Mouse (Mus musculus): ENCODE results near the gene Gas6. TPM values are rescaled to one million over a fixed set of nuclear protein-coding genes. Genes with fewer than 3 reads are reported as not detected.

The Gas6 gene
- polyA plus RNA-seq (2014; fragmentation: Illumina TruSeq; extraction: RNeasy Lipid Tissue Mini Kit (QIAGEN cat#74804); ENCODE audit: low read depth, low replicate concordance): 4.6 TPM

DNA sequence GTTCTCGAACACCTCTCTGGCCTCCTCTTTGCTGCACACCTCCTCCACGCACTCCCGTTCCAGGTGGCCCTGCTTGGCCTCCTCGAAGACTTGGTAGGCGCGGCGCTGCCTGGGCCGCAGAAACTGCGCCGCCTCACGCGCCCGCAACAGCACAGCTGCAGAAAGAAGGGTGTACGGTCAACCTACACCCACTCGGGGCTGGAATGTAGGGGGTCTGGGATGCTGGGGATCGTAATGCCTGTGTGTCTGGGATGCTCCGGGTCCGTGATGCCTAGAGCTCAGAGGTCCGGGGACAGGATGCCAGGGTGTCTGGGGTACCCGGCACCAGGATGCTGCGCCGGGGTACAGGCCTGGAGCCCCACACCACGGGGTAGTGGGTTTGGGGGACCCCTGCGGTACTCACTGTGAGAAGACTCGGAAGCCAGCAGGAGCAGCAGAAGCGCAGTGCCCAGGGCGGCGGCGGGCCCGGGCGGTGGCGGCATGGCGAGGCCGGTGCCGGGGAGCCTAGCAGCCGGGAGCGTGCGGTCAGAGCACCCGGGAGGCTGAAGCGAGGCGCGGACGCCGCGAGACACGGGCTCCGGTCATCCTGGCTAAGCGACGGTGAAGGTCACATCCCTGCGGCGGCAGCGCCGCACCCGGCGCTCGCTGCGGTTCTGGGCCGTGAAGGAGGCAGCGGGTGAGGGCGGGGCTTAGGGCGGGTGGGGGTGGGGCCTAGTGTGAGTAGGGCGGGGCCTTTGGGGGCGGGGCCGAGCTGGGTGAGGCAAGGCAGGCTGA is at the start of gene Gas6:
Gas6 (minus strand) TSS at position 633 of the 774 bp plus-strand sequence.

GRCm38 (mm10) chr8:13434889-13435288 is 59.4 kb downstream of the Gas6 start, which contains the start of gene Tmem255b:
TSS of gene Tmem255b (plus strand) at chr8:13435189.

Other genes starting within 250 kb of the Gas6 start
- not detected for gene Adprhl1, start 240.3 kb downstream of the Gas6 start, polyA plus RNA-seq (2014; fragmentation: Illumina TruSeq; extraction: RNeasy Lipid Tissue Mini Kit (QIAGEN cat#74804); ENCODE audit: low read depth, low replicate concordance)
- 3.7 TPM for gene Dcun1d2, start 206.4 kb downstream of the Gas6 start, polyA plus RNA-seq (2014; fragmentation: Illumina TruSeq; extraction: RNeasy Lipid Tissue Mini Kit (QIAGEN cat#74804); ENCODE audit: low read depth, low replicate concordance)
- 6.1 TPM for gene Tmco3, start 206.3 kb downstream of the Gas6 start, polyA plus RNA-seq (2014; fragmentation: Illumina TruSeq; extraction: RNeasy Lipid Tissue Mini Kit (QIAGEN cat#74804); ENCODE audit: low read depth, low replicate concordance)
- 33.8 TPM for gene Tfdp1, start 155.7 kb downstream of the Gas6 start, polyA plus RNA-seq (2014; fragmentation: Illumina TruSeq; extraction: RNeasy Lipid Tissue Mini Kit (QIAGEN cat#74804); ENCODE audit: low read depth, low replicate concordance)
- not detected for gene Atp4b, start 97.7 kb downstream of the Gas6 start, polyA plus RNA-seq (2014; fragmentation: Illumina TruSeq; extraction: RNeasy Lipid Tissue Mini Kit (QIAGEN cat#74804); ENCODE audit: low read depth, low replicate concordance)
- 0.06 TPM for gene Grk1, start 89.4 kb downstream of the Gas6 start, polyA plus RNA-seq (2014; fragmentation: Illumina TruSeq; extraction: RNeasy Lipid Tissue Mini Kit (QIAGEN cat#74804); ENCODE audit: low read depth, low replicate concordance)
- gene Tmem255b, start 59.3 kb downstream of the Gas6 start, polyA plus RNA-seq (2014; fragmentation: Illumina TruSeq; extraction: RNeasy Lipid Tissue Mini Kit (QIAGEN cat#74804); ENCODE audit: low read depth, low replicate concordance): not detected
- gene 1700029H14Rik, start 68.0 kb upstream of the Gas6 start, polyA plus RNA-seq (2014; fragmentation: Illumina TruSeq; extraction: RNeasy Lipid Tissue Mini Kit (QIAGEN cat#74804); ENCODE audit: low read depth, low replicate concordance): 149 TPM
- gene Rasa3, start 183.1 kb upstream of the Gas6 start, polyA plus RNA-seq (2014; fragmentation: Illumina TruSeq; extraction: RNeasy Lipid Tissue Mini Kit (QIAGEN cat#74804); ENCODE audit: low read depth, low replicate concordance): 18.6 TPM
- 1.6 TPM for gene Cfap97d2, start 211.4 kb upstream of the Gas6 start, polyA plus RNA-seq (2014; fragmentation: Illumina TruSeq; extraction: RNeasy Lipid Tissue Mini Kit (QIAGEN cat#74804); ENCODE audit: low read depth, low replicate concordance)